Mouse (Mus musculus) hematopoietic multipotent progenitor cell, adult 10-12 weeks (in vitro differentiated cells): ENCODE measurements around the gene Vmn1r116. TPM values are rescaled to one million over a fixed set of nuclear protein-coding genes. Genes with fewer than 3 reads are reported as not detected.

Experiments used
- polyA plus RNA-seq: library from polyadenylated mRNA; stranded (reverse); fragments of >175 nt; gene quantifications from 2 replicates; pipeline ENCODE4 v1.2.3, GENCODE M21; 2012; ENCODE audit warnings: low replicate concordance

The Vmn1r116 gene
- polyA plus RNA-seq = not detected in 2 replicates

GRCm38 (mm10) chr7:20871956-20872355 is at the start of gene Vmn1r116:
TSS of gene Vmn1r116 (plus strand) at chr7:20872256.

GRCm38 (mm10) chr7:20844885-20845284 is 27.2 kb upstream of the Vmn1r116 start, which contains the start of gene Vmn1r115:
TSS of gene Vmn1r115 (minus strand) at chr7:20844985.

GRCm38 (mm10) chr7:20884021-20884420 is 12.0 kb downstream of the Vmn1r116 start, which contains the start of gene Vmn1r117:
TSS of gene Vmn1r117 (minus strand) at chr7:20884121.

GRCm38 (mm10) chr7:20912247-20912646 is 40.2 kb downstream of the Vmn1r116 start, which contains the start of gene Vmn1r118:
TSS of gene Vmn1r118 (minus strand) at chr7:20912347.

Other genes with a start within 250 kb of the Vmn1r116 start
- gene Vmn1r107, start 203.3 kb upstream of the Vmn1r116 start, polyA plus RNA-seq = not detected in 2 replicates
- gene Vmn1r111, start 169.0 kb upstream of the Vmn1r116 start, polyA plus RNA-seq = not detected in 2 replicates
- gene Gm10668, start 141.6 kb upstream of the Vmn1r116 start, polyA plus RNA-seq = not detected in 2 replicates
- gene Vmn1r112, start 101.1 kb upstream of the Vmn1r116 start, polyA plus RNA-seq = not detected in 2 replicates
- gene Vmn1r113, start 85.0 kb upstream of the Vmn1r116 start, polyA plus RNA-seq = not detected in 2 replicates
- gene Vmn1r114, start 60.1 kb upstream of the Vmn1r116 start, polyA plus RNA-seq = not detected in 2 replicates
- not detected in 2 replicates for gene Vmn1r115, start 27.3 kb upstream of the Vmn1r116 start, polyA plus RNA-seq
- gene Vmn1r117, start 11.9 kb downstream of the Vmn1r116 start, polyA plus RNA-seq = not detected in 2 replicates
- gene Vmn1r118, start 40.1 kb downstream of the Vmn1r116 start, polyA plus RNA-seq = not detected in 2 replicates
- gene Vmn1r119, start 140.2 kb downstream of the Vmn1r116 start, polyA plus RNA-seq = not detected in 2 replicates
- not detected in 2 replicates for gene Vmn1r120, start 181.5 kb downstream of the Vmn1r116 start, polyA plus RNA-seq
- gene Vmn1r121, start 226.3 kb downstream of the Vmn1r116 start, polyA plus RNA-seq = not detected in 2 replicates